Mouse (Mus musculus) layer of hippocampus, adult 18-20 months (tissue): ENCODE measurements around the gene Rhebl1. TPM values are rescaled to one million over a fixed set of nuclear protein-coding genes. Genes with fewer than 3 reads are reported as not detected.

Experiments
- total RNA-seq, 2 experiments: library from RNA; stranded (reverse); gene quantifications; 2 replicates each; pipeline ENCODE4 v1.2.3; 2021

The Rhebl1 gene
- total RNA-seq, 2 experiments from 2014 or later = 5.7 to 6.3 TPM

Other genes starting within 250 kb of the Rhebl1 start
- 100 to 1,000 TPM in 1 of 2 experiments, 10 to 100 TPM in 1; 89.8 to 108 TPM for gene Ddx23, start 231.6 kb downstream of the Rhebl1 start, total RNA-seq
- gene Rnd1, start 217.1 kb downstream of the Rhebl1 start, total RNA-seq = 1 to 10 TPM; 6.3 to 8.0 TPM
- 1 to 10 TPM; 7.4 to 9.7 TPM for gene Ccdc65, start 186.3 kb downstream of the Rhebl1 start, total RNA-seq
- gene Fkbp11, start 166.3 kb downstream of the Rhebl1 start, total RNA-seq = 1 to 10 TPM in 1 of 2 experiments, under 1 TPM in 1; 0.97 to 1.4 TPM
- 100 to 1,000 TPM; 830 to 882 TPM for gene Arf3, start 131.3 kb downstream of the Rhebl1 start, total RNA-seq
- gene Wnt10b, start 116.4 kb downstream of the Rhebl1 start, total RNA-seq = under 1 TPM; 0.23 to 0.64 TPM
- not detected for gene Wnt1, start 104.7 kb downstream of the Rhebl1 start, total RNA-seq
- gene Ddn, start 85.0 kb downstream of the Rhebl1 start, total RNA-seq = 1,000 to 10,000 TPM; 1,780 to 1,859 TPM
- gene Prkag1, start 63.0 kb downstream of the Rhebl1 start, total RNA-seq = 10 to 100 TPM; 50.6 to 51.1 TPM
- 100 to 1,000 TPM in 1 of 2 experiments, 10 to 100 TPM in 1; 89.1 to 103 TPM for gene Kmt2d, start 23.3 kb downstream of the Rhebl1 start, total RNA-seq
- under 1 TPM; 0.08 to 0.15 TPM for gene Dhh, start 4.0 kb upstream of the Rhebl1 start, total RNA-seq
- 10 to 100 TPM; 13.7 to 14.0 TPM for gene Lmbr1l, start 23.7 kb upstream of the Rhebl1 start, total RNA-seq
- gene Tuba1b, start 40.0 kb upstream of the Rhebl1 start, total RNA-seq = 100 to 1,000 TPM; 448 to 490 TPM
- gene Gm49450, start 59.0 kb upstream of the Rhebl1 start, total RNA-seq = not detected
- 100 to 1,000 TPM; 699 to 750 TPM for gene Tuba1a, start 59.2 kb upstream of the Rhebl1 start, total RNA-seq
- gene Tuba1c, start 135.4 kb upstream of the Rhebl1 start, total RNA-seq = 10 to 100 TPM; 48.9 to 55.6 TPM
- gene Prph, start 160.6 kb upstream of the Rhebl1 start, total RNA-seq = 1 to 10 TPM in 1 of 2 experiments, under 1 TPM in 1; 0.61 to 1.1 TPM
- under 1 TPM in 1 of 2 experiments, not detected in 1; 0.72 TPM for gene Troap, start 180.0 kb upstream of the Rhebl1 start, total RNA-seq
- gene C1ql4, start 193.3 kb upstream of the Rhebl1 start, total RNA-seq = not detected
- gene Dnajc22, start 198.6 kb upstream of the Rhebl1 start, total RNA-seq = under 1 TPM; 0.20 to 0.27 TPM
- 10 to 100 TPM; 30.1 to 31.4 TPM for gene Spats2, start 231.4 kb upstream of the Rhebl1 start, total RNA-seq